Mouse (Mus musculus) monocyte, adult 59 days (primary cell): Measurements from ENCODE around the gene Krtap8-1. TPM values are rescaled to one million over a fixed set of nuclear protein-coding genes. Genes with fewer than 3 reads are reported as not detected.

Source experiments
- total RNA-seq, 2 experiments: library from RNA; stranded (reverse); gene quantifications; one replicate each; pipeline ENCODE4 v1.2.4; 2023

The Krtap8-1 gene
- not detected for total RNA-seq

GRCm38 (mm10) chr16:89487852-89488251 lies at the start of gene Krtap8-1:
Gene Krtap8-1, minus strand, starts transcription at chr16:89487952.

DNA sequence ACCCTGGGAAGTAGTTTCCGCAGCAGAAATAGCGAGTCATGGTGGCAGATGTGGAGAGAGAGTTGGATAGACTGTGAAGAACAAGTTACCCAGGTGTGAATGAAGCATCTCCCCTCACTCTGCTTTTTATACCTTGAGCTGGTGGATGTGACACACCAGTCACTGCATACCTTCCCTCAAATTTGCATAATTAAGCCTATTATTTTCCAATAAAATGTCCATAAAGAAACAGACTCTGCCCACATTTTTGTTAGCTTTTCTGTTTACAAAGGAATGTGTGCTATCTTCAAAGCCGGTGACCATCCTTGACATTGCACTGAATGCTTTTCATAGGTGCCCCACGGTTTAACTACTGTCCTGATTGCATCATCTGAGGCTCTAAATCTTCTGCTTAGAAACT lies 20.5 kb upstream of the Krtap8-1 start, which contains the start of gene Krtap7-1:
Gene Krtap7-1 (minus strand): TSS at position 101 of the 400 bp plus-strand sequence.

Other genes with a start within 250 kb of the Krtap8-1 start
- not detected for gene Krtap21-1, start 84.1 kb downstream of the Krtap8-1 start, total RNA-seq
- not detected for gene Krtap6-2, start 67.8 kb downstream of the Krtap8-1 start, total RNA-seq
- not detected for gene Krtap7-1, start 20.4 kb upstream of the Krtap8-1 start, total RNA-seq
- gene Krtap11-1, start 83.2 kb upstream of the Krtap8-1 start, total RNA-seq: not detected